Mouse (Mus musculus): ENCODE results near the gene Pcdh9. TPM values are rescaled to one million over a fixed set of nuclear protein-coding genes. Genes with fewer than 3 reads are reported as not detected.

The Pcdh9 gene
- polyA plus RNA-seq, 1 experiment = 1.1 TPM

DNA sequence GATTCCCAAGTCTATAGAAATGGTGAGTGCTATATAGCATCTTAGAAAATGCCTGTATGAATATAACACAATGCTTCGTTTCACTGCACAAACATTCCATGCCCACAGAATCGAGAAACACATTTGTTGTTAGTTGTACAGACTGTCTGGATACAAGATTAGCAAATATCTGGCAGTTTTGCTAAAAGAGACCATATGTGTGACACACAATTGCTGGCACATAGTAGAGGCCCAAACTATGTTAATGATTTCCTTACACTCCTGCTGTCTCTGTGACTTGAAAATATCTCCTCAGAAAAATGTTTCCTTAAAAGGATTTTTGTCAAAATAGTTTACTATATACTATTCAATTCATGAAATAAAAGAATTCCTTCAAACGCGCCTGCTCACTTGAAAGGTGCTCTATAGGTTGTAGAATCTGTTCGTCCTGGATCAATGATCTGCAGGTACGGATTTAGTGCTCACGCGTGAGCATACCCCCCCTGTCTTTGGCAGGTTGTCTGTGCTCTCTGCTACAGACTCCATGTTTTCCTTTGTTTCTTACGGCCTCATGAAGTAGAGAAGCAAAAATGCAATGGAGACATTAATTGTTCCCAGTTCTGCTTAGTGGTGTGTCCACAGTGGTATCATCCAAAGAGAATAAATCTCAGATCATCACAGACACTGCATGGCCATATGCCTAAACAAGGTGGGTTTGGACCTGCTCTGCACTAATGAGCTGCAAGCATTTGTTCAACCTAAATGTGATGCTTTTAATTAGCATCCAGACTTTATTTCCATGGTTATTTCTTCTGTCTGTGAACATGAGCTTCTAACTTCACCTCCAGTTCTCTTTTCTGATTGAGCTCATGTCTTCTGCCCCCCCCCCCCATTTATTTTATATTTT lies 707.6 kb downstream of the Pcdh9 start:
- no peak for DNase-seq (ENCODE audit: low spot score)

DNA sequence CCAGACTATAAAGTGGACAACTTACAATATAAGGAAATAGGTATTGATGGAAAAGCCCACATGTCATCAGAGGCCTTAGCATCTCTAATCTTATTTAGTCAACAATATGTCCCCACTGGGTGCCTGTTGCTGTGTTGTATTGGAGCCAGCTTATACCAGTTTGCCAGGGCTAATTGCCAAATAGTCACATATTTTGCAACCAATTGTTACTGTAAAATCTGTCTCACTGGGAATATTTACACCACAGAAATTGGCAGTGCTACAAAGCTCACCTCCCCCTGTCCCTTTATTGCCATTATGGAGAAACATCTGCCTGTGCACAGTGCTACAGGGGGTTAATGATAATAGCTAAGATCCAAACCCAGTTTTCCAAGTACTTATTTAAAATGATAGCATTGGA lies 721.3 kb downstream of the Pcdh9 start:
- DNase-seq (ENCODE audit: low spot score) = no peak

DNA sequence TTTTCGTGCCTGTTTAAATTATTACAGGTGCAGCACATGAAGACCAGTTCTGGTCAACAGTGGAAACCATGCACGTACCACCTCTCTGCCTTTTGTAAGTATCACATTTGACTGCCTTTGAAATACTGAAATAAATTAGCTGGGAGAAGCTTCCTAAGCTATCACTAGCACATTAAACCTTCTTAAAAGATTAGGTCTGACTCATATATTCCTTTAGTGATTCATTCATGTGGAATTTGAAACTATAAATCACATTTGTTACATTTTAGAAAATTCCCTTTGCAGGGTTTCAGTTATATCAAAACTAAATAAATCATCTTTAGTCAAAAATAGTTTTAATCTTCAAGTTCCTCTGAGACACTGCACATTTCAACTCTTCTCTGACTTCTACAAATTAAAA lies 722.1 kb downstream of the Pcdh9 start:
- no peak for DNase-seq (ENCODE audit: low spot score)

DNA sequence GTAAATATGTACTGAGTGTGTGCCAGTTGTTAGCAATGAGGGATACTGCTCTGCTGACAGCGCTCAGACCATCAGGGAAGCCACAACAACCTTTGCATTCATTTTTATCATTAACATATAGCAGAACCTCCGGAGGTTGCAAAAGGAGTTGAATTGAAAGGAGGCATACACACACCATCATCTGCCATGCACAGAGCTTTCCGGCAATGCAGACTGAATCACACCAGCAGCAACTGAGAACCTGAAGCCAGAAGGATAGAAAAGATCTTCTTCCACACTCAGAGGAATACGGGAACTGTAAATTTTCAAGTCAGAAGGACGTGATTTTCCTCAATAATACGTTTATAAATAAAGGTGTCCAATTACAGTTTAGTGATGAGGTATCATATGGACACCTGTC lies 747.1 kb downstream of the Pcdh9 start:
- DNase-seq (ENCODE audit: low spot score) = no peak

DNA sequence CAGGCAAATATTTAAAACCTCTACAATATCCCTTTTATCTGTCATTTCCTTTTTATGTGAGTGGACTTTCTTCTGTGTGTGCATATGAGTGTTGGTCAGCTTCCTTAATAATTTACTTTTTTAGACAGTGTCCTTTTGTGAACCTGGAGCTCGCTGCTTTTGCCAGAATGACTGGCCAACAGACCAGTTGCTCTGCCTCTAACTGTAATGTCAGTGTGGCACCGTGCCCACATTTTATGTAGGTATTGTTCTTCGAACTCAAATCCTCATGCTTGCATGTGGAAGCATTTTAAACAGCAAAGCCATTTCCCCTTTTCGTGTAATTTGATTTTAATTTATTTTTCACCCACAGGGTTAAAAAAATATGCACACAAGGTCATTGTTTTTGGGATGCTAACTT lies 748.4 kb downstream of the Pcdh9 start:
- no peak for DNase-seq (ENCODE audit: low spot score)

DNA sequence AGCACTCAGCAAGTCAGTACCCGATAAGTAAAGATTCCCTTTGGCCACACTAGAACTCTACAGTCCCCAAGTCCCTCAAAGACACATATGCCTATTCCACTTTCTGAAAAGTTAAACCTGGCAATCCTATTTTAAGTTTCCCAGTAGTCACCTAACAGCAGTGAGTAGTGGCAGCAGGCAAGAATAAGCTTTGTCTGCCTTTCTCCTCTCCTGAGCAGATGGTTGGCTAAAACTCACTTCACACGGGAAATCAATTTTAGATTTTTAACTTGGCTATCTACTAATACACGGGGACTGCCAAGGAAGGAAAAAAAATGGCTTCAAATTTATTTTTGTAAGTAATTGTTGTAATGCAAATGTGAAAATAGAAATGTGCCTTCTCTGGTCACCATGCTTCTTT lies 763.5 kb downstream of the Pcdh9 start:
- no peak for DNase-seq (ENCODE audit: low spot score)

DNA sequence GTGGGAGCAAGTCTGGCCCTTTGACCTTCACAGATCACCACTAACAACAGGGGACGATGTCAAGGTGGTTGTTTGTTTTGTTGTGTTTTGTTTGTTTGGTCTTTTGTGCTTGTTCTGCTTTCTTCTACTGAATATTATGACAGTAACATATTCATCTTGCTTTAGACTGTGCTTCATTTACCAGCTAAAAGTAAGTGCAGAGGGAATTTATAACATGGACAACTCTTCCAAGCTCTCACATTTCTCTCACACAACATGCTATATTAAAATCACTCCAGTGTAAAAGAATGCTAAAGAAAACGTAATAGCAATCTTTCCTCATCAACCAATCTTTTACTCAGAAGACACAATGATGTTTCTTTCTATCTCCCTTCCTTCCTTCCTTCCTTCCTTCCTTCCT lies 787.7 kb downstream of the Pcdh9 start:
- DNase-seq (ENCODE audit: low spot score) = no peak

DNA sequence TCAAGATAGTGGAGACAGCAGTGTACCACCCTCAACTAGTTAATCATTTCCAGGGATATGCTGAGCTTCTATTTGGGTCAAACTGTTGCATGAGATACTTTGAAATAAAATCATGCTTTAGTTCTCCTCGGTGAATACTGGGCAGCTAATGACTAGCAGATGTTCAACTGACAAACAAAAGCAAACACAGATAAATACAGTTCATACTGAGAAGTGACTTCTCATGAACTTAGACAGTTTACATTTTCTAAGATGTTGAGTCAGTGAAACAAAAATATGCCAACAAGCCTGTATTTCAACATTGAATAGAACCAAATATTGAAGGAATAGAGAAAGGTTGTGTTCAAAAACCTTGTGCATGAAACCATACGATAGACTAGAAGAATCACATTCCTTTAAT lies 795.4 kb downstream of the Pcdh9 start:
- DNase-seq (ENCODE audit: low spot score) = no peak

DNA sequence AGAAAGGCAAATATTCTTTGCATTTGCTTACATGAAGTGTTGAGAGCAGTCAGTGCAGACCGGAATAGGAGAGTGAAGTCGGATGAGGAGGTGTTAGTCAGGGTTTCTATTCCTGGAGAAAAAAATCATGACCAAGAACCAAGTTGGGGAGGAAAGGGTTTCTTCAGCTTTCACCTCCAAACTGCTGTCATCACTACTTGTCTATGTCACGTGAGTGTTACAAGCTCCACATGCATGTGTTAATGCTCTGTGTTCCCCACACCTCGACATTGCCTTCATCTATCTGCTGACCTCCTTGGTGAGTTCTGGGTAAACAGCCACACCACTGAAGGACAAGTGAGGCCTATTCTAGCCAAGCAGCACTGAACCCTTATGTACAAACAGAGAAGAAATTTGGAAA lies 797.7 kb downstream of the Pcdh9 start:
- DNase-seq (ENCODE audit: low spot score) = no peak

DNA sequence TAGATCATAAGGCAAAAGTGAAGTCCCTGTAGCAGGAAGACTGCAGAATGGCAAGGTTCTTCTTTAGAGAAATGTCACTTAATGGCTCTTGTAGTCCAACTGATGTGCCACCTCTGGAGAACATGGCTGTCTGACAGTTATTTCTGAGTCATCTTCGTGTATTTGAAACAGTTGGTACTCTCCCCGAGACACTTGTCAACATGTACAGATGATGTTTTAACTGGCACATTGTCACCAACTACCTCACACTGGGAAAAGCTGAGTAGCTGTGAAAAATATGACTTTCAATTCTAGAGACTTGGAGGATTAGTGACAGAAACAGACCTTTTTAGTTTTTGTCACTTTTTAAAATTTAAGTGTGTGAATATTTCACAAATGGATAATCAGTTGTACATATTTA lies 804.8 kb downstream of the Pcdh9 start:
- no peak for DNase-seq (ENCODE audit: low spot score)

DNA sequence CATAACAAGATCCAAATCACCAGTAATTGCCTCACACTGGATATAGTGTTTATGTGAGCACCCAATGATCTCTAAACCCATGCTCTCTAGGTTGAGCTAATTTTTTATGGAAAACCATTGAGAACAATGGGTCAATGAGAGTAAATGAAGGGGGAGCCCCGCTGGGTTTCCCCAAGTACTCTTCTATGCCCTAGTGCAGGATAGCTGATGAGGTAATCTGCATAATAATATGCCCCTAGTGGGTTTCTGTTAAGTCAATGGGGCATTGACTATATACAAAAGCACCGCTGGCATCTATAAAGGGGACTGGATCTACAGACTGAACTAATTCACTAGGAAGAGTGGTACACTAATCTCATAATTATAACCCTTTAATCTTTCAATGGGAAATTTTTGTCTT lies 807.3 kb downstream of the Pcdh9 start:
- DNase-seq (ENCODE audit: low spot score) = no peak

DNA sequence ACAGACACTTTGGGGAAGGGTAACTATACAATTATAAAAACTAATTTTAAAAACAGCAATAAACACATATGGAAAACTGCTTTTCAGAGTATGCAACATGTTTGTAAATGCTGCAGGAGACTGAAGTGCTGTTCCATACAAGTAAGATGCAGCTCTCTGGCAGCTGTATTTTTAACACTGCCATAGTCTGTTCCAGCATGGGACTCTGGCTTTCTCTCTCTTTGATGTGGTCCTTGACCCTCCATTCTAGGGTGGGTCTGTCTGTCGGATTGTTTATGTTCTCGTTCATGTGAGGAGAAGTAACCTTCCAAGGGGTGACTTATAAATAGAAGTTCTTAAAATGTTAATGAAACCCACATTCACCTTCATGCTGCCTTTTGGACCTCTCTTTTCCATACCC lies 809.6 kb downstream of the Pcdh9 start:
- DNase-seq (ENCODE audit: low spot score) = no peak

DNA sequence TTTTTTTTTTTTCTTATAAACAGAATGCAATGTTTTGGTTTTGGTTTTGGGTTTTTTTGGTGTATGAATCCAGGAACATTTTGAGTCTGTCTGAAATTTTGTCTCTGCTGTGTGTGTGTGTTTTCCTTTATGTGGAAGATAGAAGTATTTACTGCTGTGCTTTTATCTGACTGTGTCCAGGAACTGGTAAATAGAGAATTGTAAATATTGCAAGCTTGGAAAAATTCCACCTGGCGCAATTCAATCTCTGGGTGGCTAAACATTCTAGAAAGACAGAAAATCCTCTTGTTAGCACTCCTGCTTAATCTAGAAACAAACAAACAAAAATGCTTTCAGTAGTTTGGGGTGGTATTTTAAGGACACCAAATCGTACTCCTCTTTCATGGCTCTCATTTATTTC lies 814.7 kb downstream of the Pcdh9 start:
- DNase-seq (ENCODE audit: low spot score) = no peak

DNA sequence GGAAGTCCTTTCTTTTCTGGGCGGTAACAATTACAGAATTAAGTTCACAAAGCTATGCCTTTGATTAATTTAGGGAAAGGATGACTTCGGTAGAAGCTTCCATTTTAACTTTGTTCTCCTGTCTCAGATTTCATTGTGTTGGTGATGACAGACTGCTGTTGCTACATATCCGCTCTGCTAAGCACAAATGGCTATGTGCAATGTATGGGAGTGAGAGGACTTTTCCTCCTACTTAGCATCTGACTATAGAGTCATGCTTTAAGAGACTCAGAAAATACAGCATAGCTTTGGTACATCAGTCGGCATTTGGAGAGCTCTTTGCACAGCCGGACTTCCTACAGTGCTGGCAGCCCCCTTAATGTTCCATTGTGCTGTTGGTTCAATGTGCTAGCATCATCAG lies 818.1 kb downstream of the Pcdh9 start:
- DNase-seq (ENCODE audit: low spot score) = no peak

DNA sequence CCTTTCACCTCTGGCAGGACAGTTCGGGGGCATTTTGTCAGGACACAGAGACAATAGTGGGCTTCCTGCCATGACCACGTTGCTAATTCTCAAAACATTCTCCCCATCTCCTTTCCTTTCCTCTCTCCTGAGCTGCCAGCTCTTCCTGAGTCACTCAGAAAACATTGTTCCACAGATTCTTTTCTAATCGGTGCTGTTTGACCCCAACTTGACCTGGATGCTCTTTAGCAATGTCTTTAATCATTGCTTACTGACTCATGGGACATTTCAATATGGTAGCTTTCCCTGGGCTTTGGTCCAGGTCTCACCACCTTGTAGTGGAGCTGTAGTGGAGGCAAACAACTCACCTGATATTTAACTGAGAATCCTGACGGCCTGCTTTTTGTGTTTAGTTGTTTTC lies 820.3 kb downstream of the Pcdh9 start:
- no peak for DNase-seq (ENCODE audit: low spot score)

DNA sequence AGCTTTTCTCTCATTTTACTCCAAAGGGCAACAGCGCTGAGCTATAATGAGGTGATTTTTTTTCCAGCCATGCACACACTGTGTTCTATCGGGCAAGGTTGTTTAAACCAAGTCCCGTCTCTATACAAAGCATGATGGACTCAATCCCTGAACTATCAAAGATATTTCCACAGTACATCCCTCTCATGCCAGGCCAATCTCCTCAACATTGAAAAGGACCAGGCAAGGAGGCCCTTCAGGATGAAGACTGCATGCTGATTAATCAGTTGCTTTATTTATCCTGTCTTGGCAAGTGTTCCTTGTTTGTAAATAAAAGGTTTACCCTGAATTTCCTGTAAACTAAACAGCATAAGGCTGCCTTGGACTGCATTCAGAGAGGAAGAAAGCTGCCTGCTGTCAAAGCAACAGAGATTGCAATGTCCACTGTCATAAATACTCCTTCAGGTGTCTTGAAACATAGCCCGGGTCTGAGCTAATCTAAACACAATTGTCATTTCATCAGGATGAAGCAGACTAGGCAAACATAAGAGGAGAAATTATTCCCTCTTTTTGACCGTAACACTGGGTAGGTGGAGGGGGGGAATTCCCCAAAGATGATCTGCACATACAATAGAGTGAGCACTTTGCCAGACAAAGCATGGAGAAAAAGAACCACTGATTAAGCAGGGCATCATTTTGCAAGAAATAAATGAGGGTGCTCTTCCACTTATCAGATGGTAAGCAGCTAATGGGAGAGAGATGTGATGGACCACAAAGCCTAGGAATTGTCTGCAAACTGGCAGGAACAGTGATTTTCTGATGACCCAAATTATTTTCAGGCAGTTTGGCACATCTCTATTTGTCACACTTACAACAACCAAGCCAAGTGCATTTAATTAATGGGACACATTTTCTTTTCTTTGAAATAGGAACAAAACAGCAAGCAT lies 822.8 kb downstream of the Pcdh9 start:
- DNase-seq (ENCODE audit: low spot score) = no peak

DNA sequence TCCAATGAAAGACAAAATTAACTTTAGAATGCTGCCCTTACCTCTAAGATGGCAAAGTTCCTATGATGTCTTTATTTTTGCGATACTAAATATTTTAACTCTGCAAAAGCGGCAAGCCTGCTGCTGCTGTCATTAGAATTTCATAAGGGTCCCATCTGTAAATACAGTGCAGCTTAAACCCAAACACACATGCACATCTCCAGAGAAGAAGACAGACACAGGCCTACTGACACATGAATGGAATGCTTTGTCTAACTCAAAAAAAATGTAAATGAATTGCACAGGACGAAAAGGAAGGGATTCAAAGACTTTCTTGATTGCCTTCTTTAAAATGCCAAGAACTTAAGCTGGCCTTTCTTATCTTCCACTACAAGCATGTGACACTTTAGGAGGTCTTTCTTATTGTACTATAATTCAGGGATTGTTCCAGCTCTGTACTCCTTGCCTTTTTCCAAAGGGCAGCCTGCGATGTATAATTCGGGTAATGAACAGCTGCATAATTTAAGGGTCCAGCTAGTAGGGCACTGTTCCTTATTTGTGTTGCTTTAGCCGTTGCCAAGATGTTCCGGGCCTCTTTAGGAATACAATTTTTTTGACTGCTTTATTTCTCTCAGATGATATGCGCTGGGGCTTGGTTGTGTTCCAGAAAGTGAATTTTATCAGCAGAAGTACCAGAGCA lies 823.6 kb downstream of the Pcdh9 start:
- DNase-seq (ENCODE audit: low spot score) = no peak

DNA sequence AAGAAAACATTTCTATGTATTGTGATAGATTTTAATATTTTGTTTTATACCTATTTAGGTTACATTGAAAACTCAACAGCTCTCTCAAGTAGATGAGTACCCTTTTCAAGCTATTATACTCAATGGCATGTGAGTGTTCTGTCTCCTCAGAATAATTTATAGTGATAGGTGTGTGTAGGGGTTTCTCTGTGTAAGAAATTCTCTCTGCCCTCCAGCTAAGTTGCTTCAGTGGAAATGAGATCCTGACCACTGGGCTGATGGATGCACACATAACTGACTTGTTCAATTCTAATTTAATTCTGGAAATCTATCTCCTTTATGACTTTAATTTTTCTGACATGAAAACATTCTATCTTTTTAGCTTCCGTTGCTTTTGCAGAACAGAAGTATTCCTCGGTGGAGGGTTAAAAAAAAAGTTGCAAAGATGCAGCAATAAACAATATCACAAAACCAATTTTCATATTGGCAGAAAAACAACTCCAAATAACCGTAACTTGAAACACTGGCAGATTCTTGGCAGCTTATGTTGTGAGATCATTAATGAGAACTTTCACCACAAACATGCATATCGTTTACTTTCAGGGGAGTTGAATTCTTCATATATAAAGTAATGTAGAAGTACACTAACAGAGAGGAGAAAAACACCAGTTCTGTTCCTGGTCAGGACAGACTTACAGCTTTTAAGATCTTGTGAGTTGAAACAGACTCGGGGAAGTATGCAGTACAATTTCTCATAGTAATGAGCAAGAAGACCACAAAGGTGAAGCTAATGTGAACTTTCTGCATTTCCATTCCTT lies 828.5 kb downstream of the Pcdh9 start:
- DNase-seq (ENCODE audit: low spot score) = no peak

DNA sequence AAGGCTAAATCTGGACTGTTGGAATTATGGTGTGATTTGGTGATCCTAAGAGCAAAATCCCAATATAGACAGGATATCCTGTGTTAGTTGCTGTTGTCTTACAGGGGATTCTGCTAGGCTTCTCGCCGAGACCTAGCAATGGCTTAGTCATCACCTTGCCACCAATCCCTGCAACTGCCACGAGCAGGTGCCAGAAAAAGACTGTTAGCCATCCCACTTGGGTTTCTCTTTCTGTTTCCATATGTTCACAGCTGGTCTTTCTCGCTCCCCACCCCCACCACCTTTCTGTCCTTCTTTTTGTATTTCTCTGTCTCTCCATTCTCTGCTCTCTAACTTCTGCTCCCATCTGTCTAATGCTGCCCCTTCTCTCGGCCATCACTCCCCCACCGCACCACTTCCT lies 831.7 kb downstream of the Pcdh9 start:
- DNase-seq (ENCODE audit: low spot score) = no peak

DNA sequence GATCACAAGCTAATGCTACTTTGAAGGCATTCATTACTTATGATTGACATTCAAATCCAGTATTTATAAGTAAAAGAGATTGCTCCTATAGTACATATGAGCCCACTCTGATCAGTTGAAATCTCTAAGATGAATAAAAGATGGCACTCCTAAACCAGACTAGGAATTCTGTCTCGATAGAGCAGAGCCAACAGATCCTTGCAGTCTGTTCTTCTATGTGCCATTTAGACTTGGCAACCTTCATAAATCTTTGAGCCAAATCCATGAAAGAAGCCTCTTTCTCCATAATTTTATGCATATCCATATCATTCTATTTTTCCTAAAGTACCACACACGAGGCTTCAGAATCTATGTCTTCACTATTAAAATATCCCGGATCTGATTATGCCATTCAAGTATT lies 834.5 kb downstream of the Pcdh9 start:
- no peak for DNase-seq (ENCODE audit: low spot score)

DNA sequence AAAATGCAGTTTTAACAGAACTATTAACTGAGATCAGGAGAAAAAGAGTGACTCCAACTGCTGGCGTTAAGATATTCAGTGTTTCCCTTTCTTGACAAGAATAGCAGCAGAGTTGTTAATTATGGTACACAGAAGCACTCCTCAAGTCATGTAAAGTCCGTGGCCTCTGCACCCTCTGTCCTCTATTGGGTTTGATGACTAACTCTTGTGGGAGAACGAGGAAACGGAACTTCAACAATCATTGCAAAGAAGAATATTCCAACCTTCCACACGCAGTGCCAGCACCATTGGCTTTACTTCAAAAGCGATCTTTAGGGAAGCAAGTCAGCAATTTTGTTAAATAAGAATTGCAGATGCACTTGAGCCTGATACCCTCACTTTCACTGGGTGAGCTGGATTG lies 849.9 kb downstream of the Pcdh9 start:
- no peak for DNase-seq (ENCODE audit: low spot score)
